Mouse (Mus musculus) adrenal gland, postnatal 0 days (tissue): Measurements from ENCODE around the gene Tprn. TPM values are rescaled to one million over a fixed set of nuclear protein-coding genes. Genes with fewer than 3 reads are reported as not detected.

Experiments
- polyA plus RNA-seq: library from polyadenylated mRNA; unstranded; fragments of >200 nt; fragmentation: Nextera tagmentation; extraction: Ambion mirVana; gene quantifications from 2 replicates; pipeline ENCODE4 v1.2.1, GENCODE M21; 2015

Tprn gene
- 5.6 and 7.3 TPM in 2 replicates for polyA plus RNA-seq

GRCm38 (mm10) chr2:25262291-25262767 is at the start of gene Tprn:
Gene Tprn (plus strand): TSS chr2:25262618.

GRCm38 (mm10) chr2:25214444-25214843 is 48.0 kb upstream of the Tprn start, which contains the start of gene Stpg3:
Gene Stpg3 (minus strand): TSS chr2:25214637.

DNA sequence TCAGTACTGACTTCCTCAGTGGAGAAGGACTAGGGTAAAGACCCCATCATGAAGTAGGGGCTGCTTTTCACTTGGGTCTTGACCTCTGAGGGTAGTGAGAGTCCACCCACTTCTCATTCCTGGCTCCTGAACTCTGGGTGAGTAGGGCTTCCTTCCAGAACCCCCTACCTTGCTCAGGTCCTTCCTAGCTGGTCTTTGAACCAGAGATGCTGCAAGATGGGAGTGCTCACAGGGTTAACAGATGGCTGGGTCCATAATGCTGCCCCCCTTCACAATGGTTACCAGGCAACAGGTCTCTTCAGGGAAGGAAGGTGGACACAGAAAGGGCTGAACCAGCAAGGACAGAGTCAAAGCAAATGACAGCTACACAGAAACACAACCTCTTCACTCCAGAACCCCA is 44.0 kb upstream of the Tprn start, which contains the start of gene Fam166a:
TSS of gene Fam166a (plus strand) at position 301 of the 400 bp plus-strand sequence.

DNA sequence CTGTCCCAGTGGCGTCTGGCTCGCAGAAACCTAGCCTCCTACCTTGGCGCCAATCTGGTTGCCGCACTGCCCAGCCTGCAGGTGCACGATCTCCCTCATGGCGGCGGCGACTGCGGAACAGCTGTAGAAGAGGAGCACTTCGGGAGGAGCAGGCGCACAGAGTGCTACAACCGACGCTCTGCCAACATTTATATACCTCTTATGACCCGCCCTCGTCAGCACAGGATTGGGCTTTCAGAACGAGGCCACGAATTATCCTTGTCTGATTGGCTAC is 38.0 kb upstream of the Tprn start, which contains the start of gene Tubb4b:
TSS of gene Tubb4b (minus strand) at position 211 of the 274 bp plus-strand sequence.

GRCm38 (mm10) chr2:25234050-25234449 is 28.4 kb upstream of the Tprn start, which contains the start of gene Slc34a3:
Gene Slc34a3 (minus strand): TSS chr2:25234364.

GRCm38 (mm10) chr2:25236614-25237013 is 25.8 kb upstream of the Tprn start, which contains the start of gene Rnf224:
Gene Rnf224 (minus strand): TSS chr2:25236787.

DNA sequence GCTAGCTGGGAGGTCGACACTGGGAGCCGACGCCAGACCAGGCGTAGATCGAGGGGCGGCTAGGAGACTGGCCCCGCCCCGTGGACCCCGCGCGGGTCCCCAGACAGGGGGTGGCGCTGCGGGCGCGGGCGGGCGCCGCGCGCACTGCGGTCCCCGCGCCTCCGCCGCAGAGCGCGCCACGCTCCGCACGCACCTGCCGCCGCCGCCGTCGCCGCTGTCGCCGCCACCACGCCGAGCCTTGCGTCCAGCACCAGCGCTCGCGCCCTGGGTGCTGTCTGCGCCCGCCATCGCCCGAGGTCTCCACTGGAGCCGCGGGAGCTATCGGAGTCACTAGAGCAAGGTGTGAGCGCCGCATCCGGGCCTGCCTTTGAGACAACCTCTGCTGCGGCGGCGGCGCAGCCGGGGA is 20.3 kb upstream of the Tprn start, which contains the start of the genes Rnf208 and Cysrt1:
TSS of gene Rnf208 (plus strand) at position 155 of the 406 bp plus-strand sequence.
TSS of gene Cysrt1 (minus strand) at position 352 of the 406 bp plus-strand sequence.

GRCm38 (mm10) chr2:25246183-25247072 is 16.0 kb upstream of the Tprn start, which contains the start of gene AL732309.1:
Gene AL732309.1 (minus strand): TSS chr2:25246863.

GRCm38 (mm10) chr2:25255284-25255779 is 7.1 kb upstream of the Tprn start, which contains the start of gene Tmem203:
Gene Tmem203 (plus strand): TSS chr2:25255439.

DNA sequence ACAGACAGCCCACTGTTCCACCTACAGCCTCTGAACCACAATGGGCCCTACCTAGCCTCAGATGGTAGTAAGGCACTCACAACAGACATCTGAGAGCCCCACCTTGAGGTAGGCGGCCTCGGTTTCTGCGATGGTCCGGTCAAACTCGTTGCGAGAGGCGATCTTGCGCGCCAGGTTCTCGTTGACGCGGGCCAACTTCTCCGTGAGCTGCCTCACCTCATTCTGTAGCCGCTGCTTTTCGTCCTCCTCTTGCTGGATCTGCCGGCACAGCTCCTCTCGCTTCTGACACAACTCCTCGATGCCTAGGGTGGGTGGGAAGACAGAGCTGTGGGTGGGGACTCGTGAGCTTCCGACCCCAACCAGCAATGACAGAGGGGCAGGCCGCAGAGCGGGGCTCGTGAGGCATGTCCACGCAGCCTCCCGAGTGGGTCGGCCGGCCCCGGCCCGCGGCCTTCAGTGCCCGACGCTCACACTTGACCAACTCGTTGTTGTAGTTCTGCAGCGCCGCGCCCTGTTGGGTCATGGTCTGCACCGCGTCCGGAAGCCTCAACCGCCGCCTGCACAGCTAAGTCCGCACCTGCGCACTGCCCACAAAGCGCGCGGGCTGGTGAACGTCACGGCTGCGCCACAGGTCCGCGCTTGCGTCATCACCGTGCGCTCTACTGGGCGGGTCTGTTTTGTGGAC is 9.6 kb downstream of the Tprn start, which contains the start of the genes Ssna1 and Anapc2:
TSS of gene Ssna1 (minus strand) at position 612 of the 685 bp plus-strand sequence.
TSS of gene Anapc2 (plus strand) at position 652 of the 685 bp plus-strand sequence.

DNA sequence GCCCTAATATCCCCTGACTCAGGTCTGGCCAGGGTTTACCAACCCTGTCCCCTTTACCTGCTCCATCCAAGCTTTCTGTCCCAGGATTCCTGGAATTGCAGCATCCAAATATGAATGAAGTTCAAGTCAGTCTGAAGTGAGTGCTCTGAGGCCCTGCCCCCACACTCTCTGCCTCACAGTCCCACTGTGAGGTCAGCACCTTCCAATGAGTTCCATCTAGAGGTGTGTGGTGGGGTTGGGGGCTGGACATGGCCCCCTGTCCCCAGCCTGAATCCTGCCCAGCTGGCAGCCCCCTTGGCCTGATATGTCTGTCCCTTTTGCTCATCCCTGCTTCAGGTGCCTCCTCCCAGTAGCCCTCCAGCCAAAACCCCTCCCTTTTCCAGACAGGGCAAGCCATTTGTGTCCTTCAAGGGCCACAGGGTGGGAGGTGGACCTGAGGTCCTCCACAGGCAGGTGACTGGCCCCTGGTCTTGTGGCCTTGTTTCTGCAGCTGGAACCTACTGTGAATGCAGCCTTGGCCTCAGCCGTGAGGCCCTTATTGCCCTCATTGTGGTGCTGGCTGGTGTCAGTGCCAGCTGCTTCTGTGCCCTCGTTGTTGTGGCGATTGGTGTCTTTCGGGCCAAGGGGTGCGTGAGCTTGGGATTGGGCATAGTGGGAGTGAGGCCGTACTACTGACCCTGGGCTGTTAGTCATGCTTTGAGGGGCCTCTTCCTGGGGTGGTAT is 25.7 kb downstream of the Tprn start, which contains the start of gene Tmem210:
TSS of gene Tmem210 (plus strand) at position 219 of the 723 bp plus-strand sequence.

DNA sequence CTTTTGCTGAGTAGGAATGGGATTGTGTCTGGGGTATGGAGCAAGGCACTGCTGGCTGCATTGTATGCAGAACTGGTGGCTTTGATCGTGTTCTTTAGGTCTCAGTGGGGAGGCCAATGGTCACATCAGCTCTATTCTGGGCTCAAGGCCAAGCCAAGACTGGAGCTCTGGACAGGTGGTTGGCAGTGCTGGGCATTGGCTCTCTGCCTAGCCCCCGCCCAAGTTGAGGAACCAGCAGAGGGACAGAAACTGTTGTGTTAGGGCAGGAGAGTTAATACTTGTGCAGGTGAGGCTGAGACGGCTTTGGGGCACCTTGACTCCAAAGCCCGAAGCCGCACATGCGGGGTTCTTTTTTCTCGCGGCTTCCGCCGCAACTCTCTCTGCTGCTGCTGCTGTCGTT is 27.2 kb downstream of the Tprn start, which contains the start of gene Lrrc26:
TSS of gene Lrrc26 (plus strand) at position 265 of the 400 bp plus-strand sequence.

DNA sequence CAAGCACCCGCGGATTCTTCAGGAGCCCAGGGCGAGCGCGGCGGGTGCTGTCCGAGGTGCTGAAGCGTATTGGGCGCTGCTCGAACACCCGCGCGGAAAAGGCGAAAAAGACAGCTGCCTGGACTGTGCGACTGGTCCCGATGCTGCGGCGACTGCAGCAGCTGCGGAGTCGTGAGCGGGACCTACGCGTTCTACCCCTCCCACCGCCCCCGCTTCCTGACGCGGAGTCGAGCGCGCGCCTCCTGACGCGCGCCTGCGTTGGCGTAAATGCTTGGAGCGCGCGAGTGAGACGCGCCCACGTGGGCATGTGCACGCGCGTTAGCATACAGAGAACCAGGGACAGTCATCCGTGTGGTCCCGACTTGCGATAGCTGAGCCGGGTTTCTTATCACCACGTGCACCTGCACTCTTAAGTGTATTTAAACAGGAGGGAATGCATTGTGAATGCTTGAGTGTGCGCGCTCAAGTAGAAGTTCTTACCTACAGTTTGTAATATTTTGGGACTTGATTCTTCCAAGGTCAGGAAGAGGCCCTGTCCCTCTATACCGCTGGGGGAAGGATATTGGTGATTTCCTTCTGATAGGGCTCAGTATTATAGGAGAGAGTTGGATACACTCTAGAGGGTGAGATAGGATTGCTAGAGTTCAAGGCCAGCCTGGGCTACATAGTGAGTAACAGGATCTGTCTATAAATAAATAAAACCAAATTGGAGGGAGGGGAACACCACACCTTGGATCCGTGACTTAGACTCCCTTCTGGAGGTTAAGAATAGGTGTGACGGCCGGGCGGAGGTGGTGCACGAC is 56.8 kb downstream of the Tprn start, which contains the start of gene Grin1:
TSS of gene Grin1 (minus strand) at position 217 of the 803 bp plus-strand sequence.

Other genes starting within 250 kb of the Tprn start
- gene Nsmf, start 208.3 kb upstream of the Tprn start, polyA plus RNA-seq, result 54.6 and 57.0 TPM in 2 replicates
- 0.36 and 0.76 TPM in 2 replicates for gene Entpd8, start 182.3 kb upstream of the Tprn start, polyA plus RNA-seq
- gene Noxa1, start 167.5 kb upstream of the Tprn start, polyA plus RNA-seq, result 0.17 TPM in 2 replicates
- gene Nrarp, start 81.9 kb upstream of the Tprn start, polyA plus RNA-seq, result 5.6 and 6.7 TPM in 2 replicates
- 14.6 and 20.3 TPM in 2 replicates for gene Tor4a, start 65.7 kb upstream of the Tprn start, polyA plus RNA-seq
- gene Nelfb, start 51.1 kb upstream of the Tprn start, polyA plus RNA-seq, result 47.4 and 61.9 TPM in 2 replicates
- not detected in 2 replicates for gene Stpg3, start 48.0 kb upstream of the Tprn start, polyA plus RNA-seq
- 0.12 and 0.58 TPM in 2 replicates for gene Fam166a, start 43.9 kb upstream of the Tprn start, polyA plus RNA-seq
- 217 and 219 TPM in 2 replicates for gene Tubb4b, start 37.9 kb upstream of the Tprn start, polyA plus RNA-seq
- gene Slc34a3, start 28.3 kb upstream of the Tprn start, polyA plus RNA-seq, result 0.47 TPM in 1 of 2 replicates, not detected in the other
- gene Rnf224, start 25.8 kb upstream of the Tprn start, polyA plus RNA-seq, result not detected in 2 replicates
- 12.9 and 25.4 TPM in 2 replicates for gene Rnf208, start 20.4 kb upstream of the Tprn start, polyA plus RNA-seq
- gene Cysrt1, start 20.2 kb upstream of the Tprn start, polyA plus RNA-seq, result 1.8 TPM in 1 of 2 replicates, not detected in the other
- gene AL732309.1, start 15.8 kb upstream of the Tprn start, polyA plus RNA-seq, result 2.5 and 2.8 TPM in 2 replicates
- 61.5 and 81.2 TPM in 2 replicates for gene Tmem203, start 7.2 kb upstream of the Tprn start, polyA plus RNA-seq
- 157 and 205 TPM in 2 replicates for gene Ssna1, start 9.8 kb downstream of the Tprn start, polyA plus RNA-seq
- gene Anapc2, start 9.9 kb downstream of the Tprn start, polyA plus RNA-seq, result 61.4 and 81.5 TPM in 2 replicates
- gene Tmem210, start 25.5 kb downstream of the Tprn start, polyA plus RNA-seq, result not detected in 2 replicates
- 0.11 TPM in 1 of 2 replicates, not detected in the other for gene Lrrc26, start 27.3 kb downstream of the Tprn start, polyA plus RNA-seq
- 4.9 and 7.5 TPM in 2 replicates for gene Grin1, start 56.6 kb downstream of the Tprn start, polyA plus RNA-seq
- gene Man1b1, start 69.7 kb downstream of the Tprn start, polyA plus RNA-seq, result 47.2 and 52.7 TPM in 2 replicates
- gene Dpp7, start 93.7 kb downstream of the Tprn start, polyA plus RNA-seq, result 30.8 and 45.6 TPM in 2 replicates
- gene Uap1l1, start 103.1 kb downstream of the Tprn start, polyA plus RNA-seq, result 40.5 and 44.9 TPM in 2 replicates
- 8.1 and 10.7 TPM in 2 replicates for gene Sapcd2, start 109.7 kb downstream of the Tprn start, polyA plus RNA-seq
- 13.6 and 20.3 TPM in 2 replicates for gene Entpd2, start 133.3 kb downstream of the Tprn start, polyA plus RNA-seq
- gene Npdc1, start 136.7 kb downstream of the Tprn start, polyA plus RNA-seq, result 93.9 and 115 TPM in 2 replicates
- 0.14 and 0.22 TPM in 2 replicates for gene Fut7, start 160.6 kb downstream of the Tprn start, polyA plus RNA-seq
- 4.9 and 6.6 TPM in 2 replicates for gene Abca2, start 166.1 kb downstream of the Tprn start, polyA plus RNA-seq
- gene Clic3, start 194.2 kb downstream of the Tprn start, polyA plus RNA-seq, result 6.1 and 6.2 TPM in 2 replicates
- 53.8 and 58.8 TPM in 2 replicates for gene Paxx, start 198.5 kb downstream of the Tprn start, polyA plus RNA-seq
- gene Ptgds, start 207.4 kb downstream of the Tprn start, polyA plus RNA-seq, result 8.3 and 9.6 TPM in 2 replicates
- not detected in 2 replicates for gene Lcn12, start 231.3 kb downstream of the Tprn start, polyA plus RNA-seq
- 52.9 and 75.8 TPM in 2 replicates for gene Fbxw5, start 238.1 kb downstream of the Tprn start, polyA plus RNA-seq
- gene C8g, start 239.1 kb downstream of the Tprn start, polyA plus RNA-seq, result 6.4 and 7.1 TPM in 2 replicates